Mouse (Mus musculus) testis, adult 2 months (tissue): ENCODE measurements around the gene Calr.
A peak's percentile ranks its signal among the peaks of the same experiment; 100 is the strongest.

Experiments
- CTCF ChIP-seq: fragments of 200-500 bp; IDR thresholded peaks from 2 replicates; pipeline ENCODE4 v1.5.1; 2012; ENCODE audit warnings: low read depth, mild to moderate bottlenecking, inconsistent platforms, low read length, moderate library complexity; ENCODE audit not compliant: control insufficient read depth, insufficient read depth, insufficient replicate concordance
- POLR2A ChIP-seq: fragments of 200-500 bp; IDR thresholded peaks from 2 replicates; pipeline ENCODE4 v1.6.1; 2012; ENCODE audit warnings: low read depth, mild to moderate bottlenecking, inconsistent platforms, low read length, moderate library complexity; ENCODE audit not compliant: control insufficient read depth

DNA sequence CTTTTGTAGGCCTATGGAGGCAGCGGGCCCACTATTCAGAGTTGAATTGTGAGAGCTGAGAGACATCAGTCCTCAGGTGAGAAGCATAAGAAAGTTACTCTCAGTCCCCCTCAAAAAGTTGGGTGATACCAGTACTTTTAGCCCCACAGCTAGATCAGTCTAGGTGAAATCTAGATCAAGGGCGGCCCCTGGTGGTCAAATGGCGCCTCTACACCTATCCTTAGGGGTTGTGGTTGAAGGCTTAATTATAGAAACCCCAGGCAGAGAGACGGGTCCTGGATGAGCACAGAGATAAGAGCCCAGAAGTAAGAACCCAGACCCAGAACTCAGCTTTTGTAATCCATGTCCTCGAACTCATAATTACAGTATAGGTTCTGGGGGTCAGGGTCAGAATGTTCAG lies 33.7 kb downstream of the Calr start:
- TF ChIP-seq CTCF (peak; percentile 37; the same call in 1 of the 2 replicates), POLR2A (no peak)
